Mouse (Mus musculus): Measurements from ENCODE around the gene Smok2b. TPM values are rescaled to one million over a fixed set of nuclear protein-coding genes. Genes with fewer than 3 reads are reported as not detected.
"Not testable (repeated sequence)": the region's sequence is repeated elsewhere in the genome, so short reads cannot be mapped to it uniquely, and the experiment has no call there.

The Smok2b gene
- total RNA-seq (2015; ENCODE audit: low replicate concordance) (not detected in 2 replicates), total RNA-seq (2017; ENCODE audit: low replicate concordance) (1.4 TPM in 1 of 2 replicates, not detected in the other)

DNA sequence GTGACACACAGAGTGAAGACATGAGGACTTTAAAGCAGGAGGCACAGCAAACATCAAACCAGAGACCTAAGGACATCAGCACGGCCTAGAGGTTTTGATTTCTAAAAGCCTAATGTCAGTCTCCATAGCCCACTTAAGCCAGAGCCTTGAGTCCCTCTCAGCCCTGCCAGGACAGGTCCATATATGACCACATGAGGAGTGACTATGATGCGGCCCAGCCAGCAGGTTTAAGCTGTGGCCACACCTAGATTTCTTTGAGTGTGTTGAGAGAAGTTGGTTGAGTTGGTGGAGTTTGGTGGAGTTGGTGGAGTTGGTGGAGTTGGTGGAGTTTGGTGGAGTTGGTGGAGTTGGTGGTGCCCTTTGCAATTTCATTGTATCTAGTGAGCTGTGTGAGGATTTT lies at the start of gene Smok2b:
Gene Smok2b, plus strand, starts transcription at position 301 of the 400 bp plus-strand sequence.
- not testable (repeated sequence) for ATAC-seq (replicated peaks; ENCODE audit: low FRiP score, poor library complexity, severe bottlenecking)

DNA sequence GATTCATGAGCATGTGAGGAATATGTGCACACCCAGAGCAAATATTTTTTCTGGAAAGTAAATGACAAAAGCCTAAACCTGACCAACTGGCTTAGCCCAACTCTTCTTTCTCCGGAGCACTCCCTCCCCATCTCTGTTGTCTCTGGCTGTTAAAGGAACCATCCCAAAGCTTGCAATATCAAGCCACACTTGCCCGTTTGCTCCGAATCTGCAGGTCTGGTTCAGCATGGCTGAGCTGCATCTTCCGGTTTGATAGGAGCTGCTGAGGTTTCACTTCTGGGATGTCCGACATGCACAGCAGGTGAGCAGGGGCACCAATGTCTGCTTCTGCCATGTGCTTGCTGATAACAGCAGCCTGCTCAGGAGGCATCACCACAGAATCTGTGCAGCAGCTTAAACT lies 49.6 kb upstream of the Smok2b start:
- ATAC-seq (replicated peaks; ENCODE audit: low FRiP score, poor library complexity, severe bottlenecking), result not testable (repeated sequence)

DNA sequence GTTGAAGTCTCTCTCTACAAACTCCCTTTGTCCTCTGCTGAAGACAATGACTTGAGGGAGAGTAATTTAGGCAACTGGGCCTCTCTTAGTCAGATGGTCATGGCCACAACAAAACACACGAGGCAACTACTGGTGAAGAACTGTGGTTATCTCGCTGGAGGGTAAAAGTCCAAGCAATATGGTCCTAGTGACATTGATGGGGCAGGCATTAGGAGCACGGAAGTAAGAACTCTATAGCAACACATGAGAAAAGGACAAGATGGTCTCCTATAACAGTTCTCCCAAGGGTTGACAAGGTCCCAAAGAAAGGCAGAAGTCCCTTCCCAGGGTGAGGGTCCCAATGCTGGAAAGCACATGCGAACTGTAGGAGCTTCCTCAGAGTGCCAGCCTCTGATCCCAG lies 47.3 kb upstream of the Smok2b start:
- ATAC-seq (replicated peaks; ENCODE audit: low FRiP score, poor library complexity, severe bottlenecking), result not testable (repeated sequence)

DNA sequence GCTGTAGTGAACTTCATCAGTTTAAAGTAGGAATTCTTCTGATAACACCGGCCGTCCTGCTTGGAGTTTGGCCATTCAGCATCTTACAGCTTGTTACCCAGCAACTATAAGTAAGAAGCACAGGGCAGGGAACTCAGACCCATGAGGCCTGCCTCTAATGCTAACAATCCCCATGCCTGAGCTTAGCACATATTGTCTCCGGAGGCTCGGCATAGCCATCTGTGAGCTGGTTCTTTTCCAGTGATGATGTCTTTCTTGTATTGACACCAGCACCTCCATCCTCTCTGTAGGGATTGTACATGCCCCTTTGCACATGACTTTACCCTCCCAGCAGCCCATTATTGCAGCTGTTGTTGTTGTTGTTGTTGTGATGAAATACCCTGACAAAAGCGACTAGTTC lies 45.5 kb upstream of the Smok2b start:
- not testable (repeated sequence) for ATAC-seq (replicated peaks; ENCODE audit: low FRiP score, poor library complexity, severe bottlenecking)

DNA sequence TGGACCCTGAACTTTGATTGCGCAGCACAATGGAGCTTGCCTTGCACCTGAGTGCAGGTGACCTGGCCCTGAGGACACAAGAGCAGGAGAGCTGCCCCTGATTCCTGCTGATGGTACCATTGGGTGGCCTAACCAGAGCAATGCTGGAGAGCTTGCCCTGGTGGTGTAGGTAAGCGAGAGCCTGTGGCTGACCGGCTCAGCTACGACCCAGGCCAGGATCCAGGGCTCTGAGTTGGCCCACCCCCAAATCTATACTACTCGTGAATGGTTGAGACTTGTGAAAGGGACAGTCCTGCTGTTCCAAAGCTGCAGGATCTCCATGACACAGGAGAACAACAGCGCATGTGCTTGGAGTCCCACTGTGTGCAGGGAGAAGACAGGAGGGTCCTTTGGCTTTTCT lies 43.5 kb upstream of the Smok2b start:
- 0 out of 2 replicates have a peak, but pooled peaks have one; percentile 25 for ATAC-seq (replicated peaks; ENCODE audit: low FRiP score, poor library complexity, severe bottlenecking)

DNA sequence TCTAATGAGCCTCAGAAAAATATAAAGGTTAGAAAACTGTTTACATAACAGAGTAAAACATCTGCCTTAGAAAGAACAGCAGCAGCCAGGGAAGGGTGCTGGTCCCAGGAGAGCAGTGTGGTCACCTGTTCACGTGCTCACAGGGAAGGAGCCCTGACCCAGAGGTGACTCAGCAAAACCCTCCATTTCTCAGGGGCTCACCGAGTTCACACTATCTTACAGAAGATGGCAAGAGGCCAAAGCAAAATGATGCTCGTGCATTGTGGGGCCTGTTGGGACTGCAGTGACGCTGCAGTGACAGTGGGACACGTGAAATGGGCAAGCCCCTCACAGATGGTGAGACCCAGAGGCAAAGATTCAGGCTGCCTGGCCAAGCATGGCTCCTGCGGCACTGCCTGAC lies 42.4 kb upstream of the Smok2b start:
- ATAC-seq (replicated peaks; ENCODE audit: low FRiP score, poor library complexity, severe bottlenecking), result not testable (repeated sequence)

DNA sequence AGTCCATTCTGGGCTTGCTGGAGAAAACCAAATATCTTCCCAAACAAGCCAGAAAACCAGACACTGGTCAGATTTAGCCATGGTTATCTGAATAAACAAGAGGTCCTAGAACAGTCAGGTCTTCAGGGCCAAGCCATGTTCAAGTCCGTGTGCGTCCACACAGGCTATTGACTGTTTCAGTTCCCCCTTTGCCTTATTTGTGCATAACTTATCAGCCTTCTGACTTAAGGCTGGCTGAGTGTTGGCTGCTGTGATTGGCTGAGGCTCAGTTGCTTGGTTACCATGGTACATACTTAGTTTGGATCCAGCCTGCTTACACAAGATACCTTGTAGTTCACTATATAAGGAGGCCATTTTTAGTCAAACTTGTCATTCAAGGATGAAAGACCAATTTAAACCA lies 41.2 kb upstream of the Smok2b start:
- ATAC-seq (replicated peaks; ENCODE audit: low FRiP score, poor library complexity, severe bottlenecking), result not testable (repeated sequence)

DNA sequence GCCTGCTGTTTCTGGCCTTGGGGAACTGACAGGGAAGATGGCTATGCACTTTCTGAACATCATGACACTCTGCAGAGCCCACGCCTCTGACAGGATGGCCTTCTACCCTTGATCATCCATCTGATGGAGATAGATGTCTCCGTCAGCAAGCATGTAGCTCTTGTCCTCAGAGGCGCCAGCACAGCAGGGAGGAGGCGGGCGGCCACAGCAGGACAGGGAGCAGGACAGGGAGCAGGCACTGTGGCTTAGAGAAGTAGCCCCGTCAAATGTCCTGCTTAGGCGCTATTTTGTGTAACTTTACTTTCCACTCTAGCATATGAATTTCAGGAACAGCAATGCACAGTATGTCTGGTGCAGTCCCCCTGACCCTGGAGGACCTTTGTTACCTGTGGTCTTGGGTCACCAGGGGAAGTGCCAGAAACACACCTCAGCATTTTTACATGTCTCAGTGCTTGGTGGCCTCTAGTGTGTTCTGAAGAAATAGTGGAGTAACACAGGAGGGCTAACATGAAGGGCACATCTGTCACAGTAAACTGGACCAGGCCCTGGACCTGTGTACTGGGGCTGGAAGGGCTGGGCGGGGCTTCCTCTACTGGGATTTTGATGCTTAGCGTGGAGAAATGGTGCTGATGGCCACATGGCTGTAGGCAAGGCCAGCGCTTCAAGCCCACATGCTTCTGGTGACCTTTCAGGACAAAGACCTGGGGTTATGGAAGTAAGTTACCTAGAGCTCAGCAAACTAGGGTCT lies 39.0 kb upstream of the Smok2b start:
- not testable (repeated sequence) for ATAC-seq (replicated peaks; ENCODE audit: low FRiP score, poor library complexity, severe bottlenecking)

DNA sequence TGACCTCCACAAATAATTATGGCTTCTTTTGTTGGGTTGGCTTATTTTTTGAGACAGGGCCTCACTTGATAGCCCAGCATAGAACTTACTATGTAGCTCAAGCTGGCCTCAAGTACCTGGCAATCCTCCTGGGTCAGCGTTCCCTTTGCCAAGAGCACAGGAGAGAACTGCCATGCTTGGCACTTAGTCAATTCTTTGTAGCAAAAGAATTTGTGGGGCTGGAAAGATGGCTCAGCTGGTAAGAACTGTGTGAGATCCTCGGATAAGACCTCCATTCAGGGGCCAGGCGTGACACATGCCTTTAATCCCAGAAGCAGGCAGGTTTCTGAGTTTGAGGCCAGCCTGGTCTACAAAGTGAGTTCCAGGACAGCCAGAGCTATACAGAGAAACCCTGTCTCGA lies 33.6 kb upstream of the Smok2b start:
- not testable (repeated sequence) for ATAC-seq (replicated peaks; ENCODE audit: low FRiP score, poor library complexity, severe bottlenecking)

DNA sequence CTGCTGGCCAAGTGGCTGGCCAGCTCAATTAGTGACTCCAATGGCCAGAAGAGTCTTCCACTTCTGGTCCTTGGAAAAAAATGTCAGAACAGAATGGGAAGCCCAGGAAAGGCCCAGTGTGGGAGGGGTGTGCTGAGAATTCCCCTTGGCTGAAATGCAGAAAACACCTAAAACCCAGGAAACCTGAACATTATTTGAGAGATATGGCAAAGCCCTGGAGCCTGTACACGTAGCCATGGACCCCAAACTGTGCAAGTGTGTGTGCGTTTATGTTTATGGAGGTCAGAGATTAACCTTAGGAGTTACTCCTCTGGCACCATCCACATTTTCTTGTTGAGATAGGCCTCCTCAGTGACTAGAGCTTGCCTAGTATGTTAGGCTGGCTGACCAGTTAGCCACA lies 31.2 kb upstream of the Smok2b start:
- ATAC-seq (replicated peaks; ENCODE audit: low FRiP score, poor library complexity, severe bottlenecking), result not testable (repeated sequence)

DNA sequence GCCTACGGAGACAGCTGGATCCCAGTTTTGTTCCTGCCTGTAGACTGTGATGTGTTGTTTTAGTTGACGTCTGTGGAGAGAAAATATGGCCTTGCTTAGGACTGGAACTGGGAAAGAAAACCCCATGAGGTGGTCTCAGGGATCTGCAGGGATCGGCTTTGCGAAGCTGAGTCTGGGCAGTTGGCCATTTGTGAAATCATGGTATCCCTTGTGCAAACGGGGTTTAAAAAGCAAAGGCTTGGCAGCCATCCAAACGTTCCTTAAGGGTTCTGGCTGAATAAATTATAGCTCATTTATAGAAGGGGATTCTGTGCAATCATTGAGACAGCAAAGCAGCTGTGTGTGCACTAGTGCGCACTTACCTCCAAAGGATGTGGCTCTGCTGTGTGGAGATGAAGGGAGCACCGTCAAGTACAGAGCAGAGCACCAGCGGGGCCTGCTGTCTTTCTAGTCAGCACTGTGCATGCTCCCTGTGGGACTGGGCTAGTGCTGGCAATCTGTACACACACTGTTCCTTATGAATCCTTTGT lies 30.1 kb upstream of the Smok2b start:
- ATAC-seq (replicated peaks; ENCODE audit: low FRiP score, poor library complexity, severe bottlenecking), result not testable (repeated sequence)

DNA sequence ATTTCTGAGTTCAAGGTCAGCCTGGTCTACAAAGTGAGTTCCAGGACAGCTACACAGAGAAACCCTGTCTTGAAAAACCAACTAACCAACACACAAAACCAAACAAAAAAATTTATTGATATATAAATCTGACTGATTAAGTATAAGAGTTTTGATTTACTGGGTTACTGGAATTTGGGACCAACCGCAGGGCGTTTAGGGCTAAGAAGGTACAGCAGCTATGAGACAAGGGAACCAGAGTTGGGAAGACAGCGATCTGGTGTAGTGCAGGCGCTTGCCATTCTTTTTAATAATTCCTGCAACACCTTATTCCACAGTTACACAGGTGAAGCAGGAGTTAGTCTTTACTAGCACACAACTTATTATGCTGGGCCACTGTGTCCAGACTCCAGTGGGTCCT lies 28.5 kb upstream of the Smok2b start:
- ATAC-seq (replicated peaks; ENCODE audit: low FRiP score, poor library complexity, severe bottlenecking), result not testable (repeated sequence)

DNA sequence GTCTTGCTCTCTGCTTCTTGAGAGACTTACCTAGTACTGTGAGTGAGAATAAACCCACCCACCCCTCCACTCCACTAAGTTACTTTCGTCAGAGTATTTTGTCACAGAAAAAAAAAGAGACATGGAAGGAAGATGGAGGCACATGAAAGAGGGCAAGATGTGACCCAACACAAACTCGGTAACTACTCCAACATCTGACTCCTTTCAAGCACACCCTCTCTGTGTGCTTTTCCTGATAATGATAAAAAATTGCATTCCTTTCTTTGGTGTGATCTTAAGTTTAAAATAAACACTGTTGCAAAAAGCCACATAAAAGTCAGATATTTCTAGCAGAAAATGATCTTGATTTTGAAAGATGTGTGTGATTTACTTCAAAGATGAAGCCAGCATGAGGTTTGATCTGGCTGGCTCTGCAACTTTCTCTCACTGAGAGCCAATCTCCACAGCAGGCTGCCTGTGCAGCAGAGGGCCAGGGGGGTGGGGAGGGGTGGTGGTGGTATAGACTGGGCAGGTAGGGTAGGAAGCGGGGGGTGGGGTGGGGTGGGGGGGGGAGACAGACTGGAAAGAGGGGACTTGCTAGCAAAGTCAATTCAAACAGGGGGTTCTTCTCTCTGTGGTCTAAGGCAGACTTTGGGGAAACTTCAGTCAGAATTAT lies 27.5 kb upstream of the Smok2b start:
- not testable (repeated sequence) for ATAC-seq (replicated peaks; ENCODE audit: low FRiP score, poor library complexity, severe bottlenecking)

DNA sequence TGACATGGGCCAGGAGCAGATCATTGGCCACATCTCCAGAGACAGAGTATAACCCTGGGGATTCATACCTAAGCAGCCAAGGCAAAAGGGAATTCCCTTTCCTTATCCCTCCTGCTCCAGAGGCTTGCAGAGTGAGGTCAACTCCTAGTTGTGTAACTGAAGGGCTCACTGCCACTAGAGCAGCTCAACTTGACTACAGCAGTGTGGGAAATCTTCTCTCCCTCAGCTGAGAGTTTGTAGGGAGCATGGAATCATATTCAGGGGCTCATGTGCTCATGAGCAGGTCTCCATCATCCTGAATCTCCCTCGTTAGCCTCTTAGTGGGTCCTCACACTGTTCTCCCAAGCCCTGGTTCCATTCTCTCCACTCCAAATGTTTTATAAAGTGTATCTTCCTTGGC lies 24.8 kb upstream of the Smok2b start:
- ATAC-seq (replicated peaks; ENCODE audit: low FRiP score, poor library complexity, severe bottlenecking), result not testable (repeated sequence)

DNA sequence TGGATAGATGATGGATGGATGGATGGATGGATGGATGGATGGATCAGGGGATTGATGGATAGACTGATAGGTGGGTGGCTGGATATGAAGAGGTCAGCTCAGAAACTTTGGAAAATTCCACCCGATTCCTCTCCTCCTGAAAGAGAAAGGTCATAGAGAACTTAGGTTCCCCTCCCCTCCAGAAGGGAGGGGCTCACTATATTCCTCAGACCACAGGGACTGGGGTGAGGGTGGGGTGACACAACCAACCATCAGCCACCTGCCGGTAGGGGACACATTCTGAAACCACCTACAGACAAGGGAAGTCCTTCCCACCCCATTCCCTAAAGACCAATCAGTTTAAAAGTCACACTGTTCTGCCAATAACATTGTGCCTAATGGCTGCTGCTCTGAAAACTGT lies 23.6 kb upstream of the Smok2b start:
- 0 out of 2 replicates have a peak, but pooled peaks have one; percentile 53 for ATAC-seq (replicated peaks; ENCODE audit: low FRiP score, poor library complexity, severe bottlenecking)

DNA sequence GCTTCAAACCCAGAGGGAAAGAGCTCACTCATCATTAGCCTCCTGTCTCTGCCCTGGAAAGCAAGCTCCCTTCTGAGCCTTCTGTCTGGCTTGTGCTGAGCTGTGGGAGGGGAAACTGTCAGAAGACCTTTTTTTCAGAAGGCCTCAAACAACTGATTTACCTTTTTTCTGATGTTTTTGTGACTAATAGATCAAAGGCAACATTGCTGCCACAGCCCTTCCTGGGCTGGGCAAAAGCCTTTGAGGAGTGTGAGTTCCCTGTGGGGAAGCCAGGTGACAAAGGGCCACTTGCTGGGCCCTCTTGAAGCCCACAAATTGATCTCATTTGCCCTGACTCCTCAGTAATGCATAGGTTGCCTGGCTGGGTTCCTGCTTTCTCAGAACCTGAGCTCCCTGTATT lies 21.6 kb upstream of the Smok2b start:
- not testable (repeated sequence) for ATAC-seq (replicated peaks; ENCODE audit: low FRiP score, poor library complexity, severe bottlenecking)

DNA sequence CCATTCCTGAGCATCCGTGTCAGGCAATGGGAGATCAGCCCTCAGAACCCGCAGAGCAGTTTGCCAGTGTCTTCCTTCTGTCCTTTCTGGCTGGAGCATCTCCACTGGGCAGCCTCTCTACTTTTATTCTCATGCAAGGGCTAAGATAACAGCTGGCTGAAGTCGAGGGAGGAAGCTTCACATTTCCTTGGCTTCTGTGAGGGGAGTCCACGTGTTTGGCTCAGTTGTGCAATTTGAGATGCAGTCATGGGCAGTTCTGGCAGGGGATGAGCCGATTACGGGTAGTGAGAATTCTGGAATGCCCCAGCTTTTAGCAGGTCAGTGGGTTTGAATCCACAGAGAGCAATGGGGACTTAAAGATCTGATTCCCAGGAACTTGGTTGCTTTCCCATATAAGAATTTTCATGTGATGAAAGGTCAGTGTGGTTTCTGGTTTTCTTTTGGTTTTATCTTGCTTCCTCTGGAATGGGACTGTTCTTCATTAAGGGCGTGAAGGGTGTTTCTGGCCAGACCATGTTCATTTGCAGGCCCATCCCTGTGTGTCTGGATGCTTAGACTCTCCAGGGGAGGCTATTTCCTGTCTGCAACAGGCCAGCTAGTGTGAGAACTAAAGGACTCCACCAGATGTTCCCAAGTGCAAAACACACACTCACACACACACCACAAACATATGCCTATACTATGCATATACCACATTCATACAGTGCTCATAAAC lies 17.8 kb upstream of the Smok2b start:
- ATAC-seq (replicated peaks; ENCODE audit: low FRiP score, poor library complexity, severe bottlenecking), result no peak

DNA sequence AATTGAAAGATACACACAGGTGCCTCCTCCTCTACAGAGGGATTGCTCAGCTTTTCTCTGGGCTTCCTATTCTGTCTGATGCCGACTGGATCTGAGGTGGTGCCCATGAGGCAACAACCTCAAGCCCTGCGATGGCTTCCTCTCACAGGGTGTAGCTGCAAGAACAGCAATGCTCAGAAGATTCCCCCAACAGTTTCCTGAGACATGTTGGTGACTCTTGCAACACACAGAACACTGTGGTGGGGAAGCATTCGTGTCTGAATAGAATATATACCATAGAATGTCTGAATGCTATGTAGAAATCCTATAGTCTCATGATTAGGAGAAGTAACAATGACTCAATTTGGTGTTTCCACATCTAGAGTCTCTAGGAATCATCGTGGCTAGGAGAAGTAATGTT lies 15.9 kb upstream of the Smok2b start:
- ATAC-seq (replicated peaks; ENCODE audit: low FRiP score, poor library complexity, severe bottlenecking), result no peak

DNA sequence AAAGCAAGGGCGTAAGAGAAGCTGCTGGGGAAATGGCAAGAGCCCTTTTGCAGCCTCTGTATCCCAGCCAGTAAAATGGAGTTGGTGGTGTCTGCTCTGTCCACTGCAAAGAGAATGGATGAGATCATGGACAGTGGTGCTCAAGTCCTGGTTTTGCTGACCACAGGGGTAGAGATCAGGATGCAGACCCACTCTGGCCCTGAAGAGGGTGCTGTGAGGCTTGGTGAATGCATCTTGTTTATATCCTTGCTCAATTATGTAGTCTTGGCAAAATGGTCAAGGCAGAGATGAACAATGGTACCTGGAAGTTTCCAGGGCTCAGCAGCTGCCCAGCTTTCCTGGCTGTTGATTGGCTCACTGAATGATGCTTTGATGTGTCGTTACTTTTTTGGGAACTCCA lies 14.5 kb upstream of the Smok2b start:
- no peak for ATAC-seq (replicated peaks; ENCODE audit: low FRiP score, poor library complexity, severe bottlenecking)

DNA sequence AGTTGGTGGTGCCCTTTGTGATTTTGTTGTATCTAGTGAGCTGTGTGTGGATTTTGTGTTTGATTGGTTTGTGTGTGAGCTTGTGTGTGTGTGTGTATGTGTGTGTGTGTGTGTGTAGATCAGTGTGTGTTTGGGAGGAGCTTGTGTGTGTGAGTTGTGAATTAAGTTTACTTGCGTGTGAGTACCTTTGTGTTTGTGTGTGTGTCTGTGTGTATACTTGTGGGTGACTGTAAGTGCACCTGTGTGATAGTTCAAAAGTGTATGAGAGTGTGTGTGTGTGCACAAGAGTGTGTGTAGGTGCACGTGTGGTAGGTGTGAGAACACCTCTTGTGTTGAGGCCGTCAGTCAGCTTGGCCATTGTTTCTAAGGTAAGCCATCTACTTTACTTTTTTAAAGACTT lies 9.2 kb upstream of the Smok2b start, which contains the start of gene Smok2a:
Gene Smok2a, plus strand, starts transcription at position 301 of the 400 bp plus-strand sequence.
- ATAC-seq (replicated peaks; ENCODE audit: low FRiP score, poor library complexity, severe bottlenecking), result no peak

All from erythroblast, adult 5-6 weeks (primary cell).